Mouse (Mus musculus) heart, embryonic 13.5 days (tissue): ENCODE results near the gene Ccdc153. TPM values are rescaled to one million over a fixed set of nuclear protein-coding genes. Genes with fewer than 3 reads are reported as not detected.

Experiments
- ATAC-seq: fragments of 200-750 bp; cut with Nextera tagmentation; 2 replicates; pipeline ENCODE4 v1.8.0; 2017; ENCODE audit warnings: moderate TSS enrichment; ENCODE audit not compliant: insufficient number of reproducible peaks, low FRiP score, low TSS enrichment; ENCODE audit errors: extremely low read depth
- H3K27ac ChIP-seq: fragments of 300-500 bp; sonication (generic); replicated peaks from 2 replicates; pipeline ENCODE4 v1.5.1; 2015; ENCODE audit warnings: moderate library complexity, mild to moderate bottlenecking, inconsistent platforms
- H3K27me3 ChIP-seq: fragments of 300-500 bp; sonication (generic); replicated peaks from 2 replicates; pipeline ENCODE4 v1.6.1; 2015; ENCODE audit warnings: mild to moderate bottlenecking, inconsistent platforms
- H3K36me3 ChIP-seq: fragments of 300-500 bp; sonication (generic); 2 replicates; pipeline ENCODE4 v1.6.1; 2015; ENCODE audit warnings: mild to moderate bottlenecking, inconsistent platforms
- H3K4me1 ChIP-seq: fragments of 300-500 bp; sonication (generic); 2 replicates; pipeline ENCODE4 v1.6.1; 2015; ENCODE audit warnings: inconsistent platforms
- H3K4me2 ChIP-seq: fragments of 300-500 bp; sonication (generic); 2 replicates; pipeline ENCODE4 v1.6.1; 2015; ENCODE audit warnings: inconsistent platforms, mild to moderate bottlenecking, moderate library complexity
- H3K4me3 ChIP-seq: fragments of 300-500 bp; sonication (generic); 2 replicates; pipeline ENCODE4 v1.5.1; 2015; ENCODE audit warnings: moderate library complexity, mild to moderate bottlenecking, inconsistent platforms
- H3K9ac ChIP-seq: fragments of 300-500 bp; sonication (generic); 2 replicates; pipeline ENCODE4 v1.6.1; 2015; ENCODE audit warnings: inconsistent platforms, mild to moderate bottlenecking, moderate library complexity
- H3K9me3 ChIP-seq: fragments of 300-500 bp; sonication (generic); 2 replicates; pipeline ENCODE4 v1.6.1; 2016; ENCODE audit warnings: inconsistent platforms
- WGBS: fragments of 180-500 bp; shearing (Covaris S2); methylation state at CpG from one replicate; pipeline ENCODE4 v1.1.7; 2015; ENCODE audit warnings: mixed read lengths; 5-methylcytosine and 5-hydroxymethylcytosine counted together
- polyA plus RNA-seq: library from polyadenylated mRNA; unstranded; fragments of >200 nt; fragmentation: Nextera tagmentation; extraction: Ambion mirVana; gene quantifications from 2 replicates; pipeline ENCODE4 v1.2.1, GENCODE M21; 2015

Gene Ccdc153
- polyA plus RNA-seq, 1 experiment from 2014 or later = not detected

DNA sequence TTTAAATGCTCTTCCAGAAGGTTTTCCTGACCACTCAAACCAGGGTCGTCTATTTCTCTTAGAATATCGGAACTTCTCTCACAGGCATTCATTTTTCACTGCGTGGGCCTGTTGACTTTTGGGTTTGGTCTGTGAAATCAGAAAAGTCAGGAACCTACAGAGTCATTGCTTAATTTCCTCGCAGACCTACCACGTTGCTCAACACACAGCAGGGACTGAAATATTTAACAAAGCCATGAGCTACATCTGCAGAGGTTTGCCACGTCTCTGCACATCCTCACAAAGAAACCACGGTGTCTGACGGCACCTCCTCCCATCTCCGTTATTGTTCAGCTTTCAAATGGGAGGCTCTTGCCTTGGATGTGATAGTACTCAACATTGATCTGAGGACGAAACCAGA is 18.5 kb downstream of the Ccdc153 start:
- H3K9ac ChIP-seq = no peak overlapping the region

DNA sequence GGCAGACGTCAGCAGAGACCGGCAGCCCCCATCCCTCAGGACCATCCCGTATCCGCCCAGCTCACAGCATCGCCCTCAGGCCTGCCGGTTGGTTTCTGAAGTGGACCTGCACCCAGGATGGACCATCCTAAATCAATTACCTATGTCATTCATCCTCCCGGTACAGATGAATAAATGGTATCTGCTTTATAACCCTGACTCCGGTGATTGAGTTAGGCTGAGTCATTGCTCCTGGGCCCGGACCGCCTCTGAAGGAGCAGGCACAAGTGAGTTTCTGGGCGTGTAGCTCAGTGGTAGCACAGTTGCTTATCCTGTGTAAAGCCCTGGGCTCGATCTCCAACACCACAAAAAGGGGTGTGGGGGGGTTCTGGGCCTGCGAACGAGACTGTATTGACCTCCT is 20.9 kb downstream of the Ccdc153 start:
- Histone ChIP-seq H3K4me1 (peaks cover 1% of the 10 kb centered on the region), H3K9ac (no peak overlapping the region), H3K9me3 (no peaks in the 10 kb centered on the region), H3K36me3 (peaks cover 17% of the 10 kb centered on the region), H3K4me2 (no peak overlapping the region), H3K4me3 (no peak overlapping the region), H3K27me3 (no peaks in the 10 kb centered on the region; the same call in 1 of the 2 replicates), H3K27ac (no peak overlapping the region)
- 81% methylated on average over 14 of the region's 14 CpGs for WGBS
- no peak for ATAC-seq

More for the DNA sequence above, 18.5 kb downstream of the Ccdc153 start:
- no peaks in the 10 kb centered on the region; the same call in 1 of the 2 replicates for H3K27me3 ChIP-seq
- H3K27ac ChIP-seq = no peak overlapping the region
- peaks cover 17% of the 10 kb centered on the region for H3K36me3 ChIP-seq
- no peaks in the 10 kb centered on the region for H3K9me3 ChIP-seq
- H3K4me2 ChIP-seq = no peak overlapping the region
- no peak overlapping the region for H3K4me3 ChIP-seq
- H3K4me1 ChIP-seq = peaks cover 19% of the 10 kb centered on the region
- ATAC-seq = no peak
- 74% methylated on average over 10 of the region's 10 CpGs for WGBS

DNA sequence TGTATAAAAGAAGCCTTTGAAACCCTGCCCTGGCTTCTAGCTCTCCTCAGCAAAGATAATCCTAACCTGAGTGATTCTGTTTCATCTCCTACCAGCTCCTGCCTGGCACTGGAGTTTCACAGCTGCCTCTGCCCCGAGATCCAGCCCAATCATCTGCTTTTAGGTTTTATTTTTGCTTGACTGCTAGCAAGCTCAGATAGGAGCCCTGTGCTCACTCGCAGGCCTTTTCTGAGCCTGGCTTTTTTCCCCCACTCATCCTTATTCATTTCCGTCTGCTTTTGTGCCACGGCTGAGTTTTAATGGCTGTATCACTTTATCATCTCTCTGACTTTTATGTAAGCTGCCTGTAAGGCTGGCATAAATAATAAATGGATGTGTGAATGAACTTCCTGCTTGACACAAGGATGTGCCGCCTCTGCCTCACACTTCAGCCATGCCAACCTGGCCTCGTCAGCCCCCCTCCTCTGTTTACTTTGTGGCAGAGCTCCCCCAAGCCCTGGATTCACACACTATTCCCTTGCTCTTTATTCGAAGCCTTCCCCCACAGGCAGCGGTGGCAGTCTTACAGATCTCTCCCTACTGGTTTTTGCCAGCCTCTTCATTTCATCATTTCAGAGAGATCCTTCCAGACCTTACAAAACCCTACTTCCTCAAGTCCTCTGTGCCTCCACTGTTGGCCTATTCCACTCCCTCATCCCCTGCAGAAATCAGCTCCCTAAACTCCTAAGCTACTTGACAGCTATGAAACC is 26.2 kb downstream of the Ccdc153 start:
- peaks cover 11% of the 10 kb centered on the region; the same call in 1 of the 2 replicates for H3K36me3 ChIP-seq
- ATAC-seq = no peak
- H3K27me3 ChIP-seq = no peaks in the 10 kb centered on the region; the same call in 1 of the 2 replicates
- peak overlapping the region; percentile 96 for H3K9ac ChIP-seq
- peak overlapping the region; percentile 91 for H3K27ac ChIP-seq
- 60% methylated on average over 8 of the region's 8 CpGs for WGBS
- H3K4me3 ChIP-seq = peak overlapping the region; percentile 67
- peak overlapping the region; percentile 91 for H3K4me2 ChIP-seq
- peaks cover 16% of the 10 kb centered on the region for H3K4me1 ChIP-seq
- H3K9me3 ChIP-seq = no peaks in the 10 kb centered on the region

DNA sequence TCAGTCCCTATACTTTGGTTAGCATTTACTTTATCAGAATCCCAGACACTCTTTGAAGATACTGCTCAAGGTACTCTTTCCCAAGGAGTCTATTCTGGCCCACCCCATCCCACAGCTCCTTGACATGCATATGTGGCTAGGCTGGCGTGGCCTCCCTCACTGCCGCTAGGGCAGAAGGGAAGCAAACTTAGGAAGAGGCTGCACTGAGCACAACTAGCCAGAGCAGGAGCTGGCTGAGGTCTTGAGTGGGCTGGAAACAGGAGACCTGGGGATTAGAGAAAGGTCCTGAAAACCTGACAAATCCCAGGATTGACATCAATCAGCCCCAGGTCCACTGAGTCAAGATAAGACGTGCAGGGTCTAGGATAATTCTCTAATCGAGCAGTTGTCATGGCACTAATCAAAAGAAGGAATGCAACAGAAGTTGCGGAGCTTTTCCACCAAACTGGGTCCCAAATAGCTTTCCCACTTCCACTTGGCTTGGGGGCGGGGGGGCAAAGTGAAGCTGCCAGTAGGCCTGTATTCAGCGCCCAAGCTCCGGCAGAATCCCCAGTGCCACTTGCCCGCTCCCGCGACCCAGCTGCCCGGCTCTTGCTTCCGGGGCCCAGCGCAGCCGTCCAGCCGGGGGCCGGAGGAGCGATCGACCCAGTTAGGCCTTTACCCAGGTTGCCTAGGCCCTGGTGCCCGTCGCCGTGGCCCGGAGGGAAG is 27.0 kb downstream of the Ccdc153 start:
- Histone ChIP-seq H3K27ac (peak overlapping the region; percentile 91), H3K4me2 (peak overlapping the region; percentile 91), H3K9ac (peak overlapping the region; percentile 96), H3K9me3 (no peaks in the 10 kb centered on the region), H3K4me3 (peak overlapping the region; percentile 67), H3K4me1 (peaks cover 16% of the 10 kb centered on the region), H3K36me3 (0 out of 2 replicates have a peak, but pooled peaks cover 8% of the 10 kb centered on the region), H3K27me3 (no peaks in the 10 kb centered on the region; the same call in 1 of the 2 replicates)
- peak; percentile 4; the same call in 1 of the 2 replicates for ATAC-seq
- 6% methylated on average over 23 of the region's 23 CpGs for WGBS

DNA sequence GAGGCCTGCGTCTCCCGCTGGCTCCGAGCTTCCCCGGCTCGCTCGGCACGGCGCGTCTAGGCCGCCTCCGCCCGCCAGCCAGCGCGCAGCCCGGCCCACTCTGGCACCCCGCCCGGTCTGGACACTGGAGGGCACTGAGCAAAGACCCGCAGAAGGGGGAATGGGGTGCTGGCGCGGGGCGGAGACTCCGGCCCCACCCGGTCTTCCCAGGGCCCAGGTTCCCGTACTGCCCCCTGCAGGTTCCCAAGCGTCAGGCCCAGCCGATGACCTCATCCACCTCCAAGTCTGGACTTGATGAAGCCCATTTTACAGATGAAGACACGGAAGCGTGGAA is 27.5 kb downstream of the Ccdc153 start:
- peaks cover 16% of the 10 kb centered on the region for H3K4me1 ChIP-seq
- no peaks in the 10 kb centered on the region; the same call in 1 of the 2 replicates for H3K27me3 ChIP-seq
- no peaks in the 10 kb centered on the region for H3K9me3 ChIP-seq
- H3K4me3 ChIP-seq = peak overlapping the region; percentile 67
- peak; percentile 85 for ATAC-seq
- H3K4me2 ChIP-seq = peak overlapping the region; percentile 91
- H3K9ac ChIP-seq = peak overlapping the region; percentile 96
- H3K27ac ChIP-seq = peak overlapping the region; percentile 91
- 0 out of 2 replicates have a peak, but pooled peaks cover 8% of the 10 kb centered on the region for H3K36me3 ChIP-seq
- 5% methylated on average over 27 of the region's 28 CpGs for WGBS

DNA sequence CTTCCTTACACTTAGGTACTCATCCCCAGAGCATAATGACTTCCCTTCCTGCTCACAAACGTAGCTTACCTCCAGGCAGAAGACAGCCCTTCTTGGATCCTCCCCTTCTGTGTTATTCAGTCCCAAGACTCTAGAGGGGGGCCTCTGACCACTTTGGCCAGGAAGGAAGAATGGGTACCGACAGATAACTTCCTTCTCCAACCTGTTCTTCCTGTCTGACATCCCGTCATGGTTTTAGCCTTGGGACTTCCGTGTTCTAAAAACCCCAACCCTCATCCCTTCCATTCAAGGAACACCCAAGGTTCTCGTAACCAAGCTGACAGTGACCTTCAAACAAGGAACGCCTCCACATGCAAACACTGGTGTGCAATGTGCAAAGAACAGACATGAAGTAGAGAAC is 28.0 kb downstream of the Ccdc153 start, which contains the start of gene Nlrx1:
Gene Nlrx1, minus strand, starts transcription at position 168 of the 400 bp plus-strand sequence.
- H3K27me3 ChIP-seq = no peaks in the 10 kb centered on the region; the same call in 1 of the 2 replicates
- peaks cover 16% of the 10 kb centered on the region for H3K4me1 ChIP-seq
- H3K4me2 ChIP-seq = peak within 1 kb of the TSS; percentile 91
- peak within 1 kb of the TSS; percentile 91 for H3K27ac ChIP-seq
- 70% methylated on average over 6 of the region's 6 CpGs for WGBS
- H3K9ac ChIP-seq = peak within 1 kb of the TSS; percentile 96
- no peak for ATAC-seq
- no peaks in the 10 kb centered on the region for H3K9me3 ChIP-seq
- H3K36me3 ChIP-seq = 0 out of 2 replicates have a peak, but pooled peaks cover 6% of the 10 kb centered on the region
- H3K4me3 ChIP-seq = peak within 1 kb of the TSS; percentile 67

DNA sequence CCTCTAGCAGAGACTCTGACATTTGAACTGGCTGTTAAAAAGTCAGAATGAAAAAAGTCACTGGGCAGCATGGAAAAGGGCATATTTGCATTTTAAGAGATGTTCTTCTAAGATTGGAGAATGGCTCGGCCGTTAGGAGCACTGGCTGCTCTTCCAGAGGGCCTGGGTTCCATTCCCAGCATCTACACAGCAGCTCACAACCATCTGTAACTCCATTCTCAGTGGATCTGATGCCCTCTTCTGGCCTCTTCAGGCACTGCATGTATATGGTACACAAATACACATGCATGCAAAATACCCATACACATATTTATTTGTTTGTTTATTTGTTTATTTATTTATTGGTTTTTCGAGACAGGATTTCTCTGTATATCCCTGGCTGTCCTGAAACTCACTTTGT is 28.6 kb downstream of the Ccdc153 start:
- no peak for ATAC-seq
- Histone ChIP-seq H3K27me3 (no peaks in the 10 kb centered on the region; the same call in 1 of the 2 replicates), H3K27ac (no peak overlapping the region), H3K36me3 (no peaks in the 10 kb centered on the region), H3K4me1 (peaks cover 16% of the 10 kb centered on the region), H3K9ac (no peak overlapping the region), H3K9me3 (no peaks in the 10 kb centered on the region), H3K4me3 (no peak overlapping the region), H3K4me2 (no peak overlapping the region)
- 82% methylated on average over 3 of the region's 3 CpGs for WGBS

DNA sequence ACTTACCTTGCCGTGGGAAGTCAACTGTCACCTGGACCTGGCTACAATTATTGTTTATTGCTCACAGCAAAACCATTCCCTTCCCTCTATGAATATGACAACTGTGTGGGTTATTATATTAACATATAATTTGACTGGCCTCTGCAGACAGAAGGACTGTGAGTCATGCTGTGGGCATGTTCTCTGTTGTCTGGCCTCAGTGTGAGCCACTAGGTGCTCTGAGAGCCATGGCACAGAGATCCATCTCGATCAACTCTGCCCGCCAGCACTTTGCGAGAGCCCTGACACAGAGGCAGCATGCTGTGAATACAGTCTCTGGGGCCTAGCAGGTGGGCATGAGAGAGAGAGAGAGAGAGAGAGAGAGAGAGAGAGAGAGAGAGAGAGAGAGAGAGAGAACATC is 29.5 kb downstream of the Ccdc153 start:
- Histone ChIP-seq H3K36me3 (no peaks in the 10 kb centered on the region), H3K4me3 (no peak overlapping the region), H3K9me3 (no peaks in the 10 kb centered on the region), H3K4me2 (no peak overlapping the region), H3K9ac (no peak overlapping the region), H3K4me1 (peaks cover 16% of the 10 kb centered on the region), H3K27ac (no peak overlapping the region), H3K27me3 (no peaks in the 10 kb centered on the region; the same call in 1 of the 2 replicates)
- no peak for ATAC-seq
- 87% methylated on average over 4 of the region's 4 CpGs for WGBS

DNA sequence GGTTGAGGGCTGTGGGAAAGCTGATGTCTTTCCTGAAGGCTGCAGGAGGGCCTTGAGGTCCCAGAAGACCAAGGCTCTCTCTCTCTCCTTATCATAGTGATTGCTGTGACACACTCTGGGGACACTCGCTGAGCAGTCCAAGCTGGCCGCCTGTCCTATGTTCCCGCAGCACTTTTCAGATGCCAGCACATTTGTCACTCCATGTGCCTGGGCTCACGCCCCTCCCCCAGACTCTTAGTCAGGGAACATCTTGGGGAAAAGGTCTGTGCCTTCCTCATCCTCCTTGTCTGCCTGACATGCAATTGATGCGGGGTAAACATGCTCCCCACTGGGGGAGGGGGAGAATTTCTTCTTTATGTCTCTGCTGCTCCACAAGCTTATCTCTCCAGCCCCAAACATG is 42.7 kb downstream of the Ccdc153 start:
- Histone ChIP-seq H3K36me3 (peaks cover 16% of the 10 kb centered on the region), H3K4me3 (no peak overlapping the region), H3K4me1 (peaks cover 19% of the 10 kb centered on the region), H3K4me2 (no peak overlapping the region), H3K27me3 (peaks cover 24% of the 10 kb centered on the region), H3K9me3 (no peaks in the 10 kb centered on the region), H3K27ac (no peak overlapping the region), H3K9ac (no peak overlapping the region)
- WGBS = 34% methylated on average over 5 of the region's 5 CpGs
- ATAC-seq = no peak

DNA sequence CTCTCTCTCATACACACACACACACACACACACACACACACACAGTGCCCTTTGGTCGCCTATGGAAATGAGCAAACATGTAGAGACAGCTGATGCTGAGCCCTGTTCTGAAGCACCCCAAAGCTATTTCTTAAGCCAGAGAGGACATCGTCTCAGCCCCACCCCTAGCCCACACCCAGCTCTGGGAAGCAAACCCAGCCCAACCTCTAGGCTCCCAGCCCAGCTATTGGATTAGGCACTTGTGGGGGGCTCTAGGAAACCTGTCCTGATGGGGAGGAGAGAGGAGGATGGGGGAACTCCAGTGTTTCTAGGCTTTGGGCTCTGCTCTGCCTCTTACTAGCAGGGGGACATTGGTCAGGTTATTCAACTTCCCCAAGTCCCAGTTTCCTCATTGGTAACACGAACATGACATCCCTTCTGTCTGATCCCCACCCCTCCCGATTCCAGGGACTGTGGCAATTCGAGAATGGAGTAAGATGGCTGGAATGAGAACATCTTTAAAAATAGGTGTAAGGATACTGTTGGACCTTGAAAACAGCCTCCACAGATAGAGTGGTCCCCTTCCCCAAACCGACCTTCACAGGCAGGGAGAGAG is 45.9 kb downstream of the Ccdc153 start:
- peak overlapping the region; percentile 86; the same call in 1 of the 2 replicates for H3K9ac ChIP-seq
- WGBS = 13% methylated on average over 6 of the region's 6 CpGs
- H3K27ac ChIP-seq = no peak overlapping the region
- H3K4me2 ChIP-seq = peak overlapping the region; percentile 97
- peak overlapping the region; percentile 78 for H3K4me3 ChIP-seq
- H3K27me3 ChIP-seq = peaks cover 44% of the 10 kb centered on the region
- H3K9me3 ChIP-seq = no peaks in the 10 kb centered on the region
- ATAC-seq = no peak
- peaks cover 20% of the 10 kb centered on the region for H3K36me3 ChIP-seq
- H3K4me1 ChIP-seq = peaks cover 32% of the 10 kb centered on the region

DNA sequence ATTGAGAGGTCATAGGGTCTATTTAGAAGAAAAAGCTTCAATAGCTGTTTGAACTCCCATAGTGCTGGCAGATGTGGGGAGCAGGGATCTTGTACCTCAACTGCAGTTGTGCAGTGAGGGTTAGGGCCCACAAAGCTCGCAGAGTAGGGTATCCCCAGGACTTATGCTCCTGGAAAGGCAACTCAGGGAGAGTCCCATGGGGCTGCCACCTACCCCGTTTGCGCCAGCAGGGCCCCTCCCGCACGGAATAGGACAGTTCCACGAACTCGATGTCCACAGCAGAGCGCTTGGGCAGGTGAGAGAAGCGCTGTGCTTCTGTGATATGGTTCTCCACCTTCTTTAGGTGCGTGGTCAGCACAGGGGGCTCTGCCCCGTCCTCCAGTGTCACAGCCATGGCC is 46.5 kb downstream of the Ccdc153 start:
- Histone ChIP-seq H3K4me1 (peaks cover 32% of the 10 kb centered on the region), H3K9me3 (no peaks in the 10 kb centered on the region), H3K4me2 (peak overlapping the region; percentile 97), H3K4me3 (peak overlapping the region; percentile 78), H3K27me3 (peaks cover 44% of the 10 kb centered on the region), H3K27ac (0 out of 2 replicates have a peak overlapping the region, but pooled peaks have one; percentile 55), H3K9ac (peak overlapping the region; percentile 86), H3K36me3 (peaks cover 22% of the 10 kb centered on the region)
- peak; percentile 7; the same call in 1 of the 2 replicates for ATAC-seq
- 7% methylated on average over 11 of the region's 11 CpGs for WGBS
